Mouse (Mus musculus) CH12.LX (cell line): Measurements from ENCODE around the gene Scaf1.

ENCODE experiments used
- CHD1 ChIP-seq: IDR thresholded peaks from 2 replicates; pipeline ENCODE4 v1.6.1; 2012; ENCODE audit warnings: low read depth, low read length, improper control_type of control experiment, inconsistent platforms
- CHD2 ChIP-seq: IDR thresholded peaks from 2 replicates; pipeline ENCODE4 v1.6.1; 2011; ENCODE audit warnings: low read length, improper control_type of control experiment
- EP300 ChIP-seq: IDR thresholded peaks from 2 replicates; pipeline ENCODE4 v1.6.1; 2011; ENCODE audit warnings: low read length, improper control_type of control experiment
- ETS1 ChIP-seq: conservative IDR thresholded peaks from 2 replicates; pipeline ENCODE4 v1.6.1; 2012; ENCODE audit warnings: low read depth, mild to moderate bottlenecking, inconsistent platforms, low read length, improper control_type of control experiment, moderate library complexity
- HCFC1 ChIP-seq: IDR thresholded peaks from 2 replicates; pipeline ENCODE4 v1.6.1; 2012; ENCODE audit warnings: low read depth, mild to moderate bottlenecking, inconsistent platforms, low read length, improper control_type of control experiment
- NELFE ChIP-seq: IDR thresholded peaks from 2 replicates; pipeline ENCODE4 v1.6.1; 2011; ENCODE audit warnings: low read depth, low read length, improper control_type of control experiment
- POLR2A ChIP-seq: IDR thresholded peaks from 2 replicates; pipeline ENCODE4 v1.6.1; 2011; ENCODE audit warnings: low read depth, mild to moderate bottlenecking, improper control_type of control experiment, low read length
- POLR2AphosphoS2 ChIP-seq: IDR thresholded peaks from 2 replicates; pipeline ENCODE4 v1.6.1; 2011; ENCODE audit warnings: low read depth, low read length, improper control_type of control experiment

GRCm38 (mm10) chr7:45048001-45048890 lies 32.1 kb upstream of the Scaf1 start:
- no peak for TF ChIP-seq POLR2AphosphoS2
- no peak for TF ChIP-seq POLR2A
- TF ChIP-seq CHD2 = no peak
- TF ChIP-seq EP300 = no peak
- TF ChIP-seq NELFE = no peak
- TF ChIP-seq ETS1 = no peak
- TF ChIP-seq CHD1 = no peak
- no peak for TF ChIP-seq HCFC1
